Mouse (Mus musculus) kidney, embryonic 14.5 days (tissue): ENCODE measurements around the gene Map1s. TPM values are rescaled to one million over a fixed set of nuclear protein-coding genes. Genes with fewer than 3 reads are reported as not detected.

Source experiments
- ATAC-seq: fragments of 200-750 bp; cut with Nextera tagmentation; 2 replicates; pipeline ENCODE4 v1.8.0; 2017; ENCODE audit warnings: moderate number of reproducible peaks, mild to moderate bottlenecking, moderate TSS enrichment, moderate library complexity; ENCODE audit not compliant: low FRiP score, low TSS enrichment
- H3K27ac ChIP-seq: fragments of 300-500 bp; sonication (generic); 2 replicates; pipeline ENCODE4 v1.5.1; 2014; ENCODE audit warnings: low read depth, mild to moderate bottlenecking, low read length, moderate library complexity, mixed read lengths
- H3K27me3 ChIP-seq: fragments of 300-500 bp; sonication (generic); 2 replicates; pipeline ENCODE4 v1.6.1; 2014; ENCODE audit warnings: mild to moderate bottlenecking, low read length; ENCODE audit not compliant: control insufficient read depth, insufficient read depth
- H3K36me3 ChIP-seq: fragments of 300-500 bp; sonication (generic); 2 replicates; pipeline ENCODE4 v1.6.1; 2014; ENCODE audit warnings: low read length, mixed read lengths; ENCODE audit not compliant: control insufficient read depth, insufficient read depth
- H3K4me1 ChIP-seq: fragments of 300-500 bp; sonication (generic); 2 replicates; pipeline ENCODE4 v1.6.1; 2014; ENCODE audit warnings: low read length, mixed read lengths; ENCODE audit not compliant: control insufficient read depth, insufficient read depth
- H3K4me2 ChIP-seq: fragments of 300-500 bp; sonication (generic); replicated peaks from 2 replicates; pipeline ENCODE4 v1.6.1; 2014; ENCODE audit warnings: low read depth, mild to moderate bottlenecking, low read length
- H3K4me3 ChIP-seq: fragments of 300-500 bp; sonication (generic); 2 replicates; pipeline ENCODE4 v1.5.1; 2014; ENCODE audit warnings: mild to moderate bottlenecking, low read length
- H3K9ac ChIP-seq: fragments of 300-500 bp; sonication (generic); 2 replicates; pipeline ENCODE4 v1.6.1; 2014; ENCODE audit warnings: low read depth, mild to moderate bottlenecking, low read length, moderate library complexity
- H3K9me3 ChIP-seq: fragments of 300-500 bp; sonication (generic); 2 replicates; pipeline ENCODE4 v1.6.1; 2016; ENCODE audit warnings: low read length; ENCODE audit not compliant: control insufficient read depth
- WGBS: fragments of 180-500 bp; shearing (Covaris S2); extraction: QIAGEN DNeasy Blood & Tissue Kit; methylation state at CpG from one replicate; pipeline ENCODE4 v1.1.7; 2014; 5-methylcytosine and 5-hydroxymethylcytosine counted together
- polyA plus RNA-seq: library from polyadenylated mRNA; unstranded; fragments of >200 nt; fragmentation: Nextera tagmentation; extraction: Ambion mirVana; gene quantifications from 2 replicates; pipeline ENCODE4 v1.2.1, GENCODE M21; 2014

The Map1s gene
- polyA plus RNA-seq, 1 experiment from 2014 or later, result 43.4 TPM

GRCm38 (mm10) chr8:70913523-70913922, 7.8 kb downstream of the Map1s start:
- Histone ChIP-seq H3K9ac (no peak overlapping the region), H3K4me1 (no peaks in the 10 kb centered on the region), H3K4me2 (no peak overlapping the region), H3K27me3 (no peaks in the 10 kb centered on the region), H3K9me3 (no peaks in the 10 kb centered on the region), H3K27ac (no peak overlapping the region), H3K36me3 (peaks cover 79% of the 10 kb centered on the region), H3K4me3 (no peak overlapping the region)
- WGBS, result 96% methylated on average over 26 of the region's 26 CpGs
- no peak for ATAC-seq

GRCm38 (mm10) chr8:70914704-70915103, 9.0 kb downstream of the Map1s start:
- peaks cover 85% of the 10 kb centered on the region for H3K36me3 ChIP-seq
- H3K4me2 ChIP-seq, result no peak overlapping the region
- 90% methylated on average over 17 of the region's 17 CpGs for WGBS
- no peak for ATAC-seq
- H3K9ac ChIP-seq, result no peak overlapping the region
- H3K4me3 ChIP-seq, result no peak overlapping the region
- H3K4me1 ChIP-seq, result no peaks in the 10 kb centered on the region
- H3K27ac ChIP-seq, result no peak overlapping the region
- no peaks in the 10 kb centered on the region for H3K27me3 ChIP-seq
- no peaks in the 10 kb centered on the region for H3K9me3 ChIP-seq

- Histone ChIP-seq H3K9me3 (no peaks in the 10 kb centered on the region), H3K27me3 (no peaks in the 10 kb centered on the region), H3K4me3 (no peak overlapping the region), H3K9ac (no peak overlapping the region), H3K27ac (no peak overlapping the region), H3K4me1 (no peaks in the 10 kb centered on the region), H3K36me3 (peaks cover 44% of the 10 kb centered on the region), H3K4me2 (no peak overlapping the region)
- 85% methylated on average over 9 of the region's 9 CpGs for WGBS
- no peak for ATAC-seq
Observed at GRCm38 (mm10) chr8:70920049-70920922, 14.6 kb downstream of the Map1s start.

GRCm38 (mm10) chr8:70924151-70924550, 18.4 kb downstream of the Map1s start:
- WGBS, result 87% methylated on average over 4 of the region's 4 CpGs
- no peak overlapping the region for H3K9ac ChIP-seq
- no peak overlapping the region for H3K27ac ChIP-seq
- H3K36me3 ChIP-seq, result peaks cover 8% of the 10 kb centered on the region; the same call in 1 of the 2 replicates
- no peak for ATAC-seq
- H3K4me2 ChIP-seq, result no peak overlapping the region
- no peaks in the 10 kb centered on the region for H3K9me3 ChIP-seq
- H3K4me3 ChIP-seq, result no peak overlapping the region
- no peaks in the 10 kb centered on the region for H3K4me1 ChIP-seq
- no peaks in the 10 kb centered on the region for H3K27me3 ChIP-seq

- Histone ChIP-seq H3K9ac (no peak overlapping the region), H3K4me3 (no peak overlapping the region)
- 91% methylated on average over 4 of the region's 4 CpGs for WGBS
Observed at GRCm38 (mm10) chr8:70925754-70926153, 20.0 kb downstream of the Map1s start.

GRCm38 (mm10) chr8:70926396-70926795, 20.7 kb downstream of the Map1s start:
- Histone ChIP-seq H3K4me1 (no peaks in the 10 kb centered on the region), H3K9ac (no peak overlapping the region; the same call in 1 of the 2 replicates), H3K36me3 (peaks cover 1% of the 10 kb centered on the region; the same call in 1 of the 2 replicates), H3K27me3 (no peaks in the 10 kb centered on the region), H3K9me3 (no peaks in the 10 kb centered on the region), H3K4me2 (no peak overlapping the region), H3K27ac (no peak overlapping the region), H3K4me3 (no peak overlapping the region)
- no peak for ATAC-seq
- WGBS, result 91% methylated on average over 5 of the region's 5 CpGs

More at GRCm38 (mm10) chr8:70925754-70926153, 20.0 kb downstream of the Map1s start:
- ATAC-seq, result no peak
- Histone ChIP-seq H3K27ac (no peak overlapping the region), H3K36me3 (peaks cover 6% of the 10 kb centered on the region; the same call in 1 of the 2 replicates), H3K4me2 (no peak overlapping the region), H3K4me1 (no peaks in the 10 kb centered on the region), H3K9me3 (no peaks in the 10 kb centered on the region), H3K27me3 (no peaks in the 10 kb centered on the region)

GRCm38 (mm10) chr8:70928096-70928495, 22.4 kb downstream of the Map1s start:
- no peak overlapping the region for H3K4me2 ChIP-seq
- no peak overlapping the region for H3K27ac ChIP-seq
- no peaks in the 10 kb centered on the region for H3K9me3 ChIP-seq
- no peak overlapping the region for H3K4me3 ChIP-seq
- H3K4me1 ChIP-seq, result no peaks in the 10 kb centered on the region
- H3K27me3 ChIP-seq, result no peaks in the 10 kb centered on the region
- H3K9ac ChIP-seq, result no peak overlapping the region
- no peaks in the 10 kb centered on the region; the same call in 1 of the 2 replicates for H3K36me3 ChIP-seq
- WGBS, result 93% methylated on average over 3 of the region's 3 CpGs
- ATAC-seq, result no peak

- WGBS, result 87% methylated on average over 5 of the region's 5 CpGs
- ATAC-seq, result no peak
- Histone ChIP-seq H3K27me3 (no peaks in the 10 kb centered on the region), H3K4me1 (no peaks in the 10 kb centered on the region), H3K9me3 (no peaks in the 10 kb centered on the region), H3K4me3 (no peak overlapping the region), H3K27ac (no peak overlapping the region), H3K4me2 (no peak overlapping the region), H3K9ac (no peak overlapping the region), H3K36me3 (no peaks in the 10 kb centered on the region)
Observed at GRCm38 (mm10) chr8:70928778-70929322, 23.1 kb downstream of the Map1s start.

- H3K4me3 ChIP-seq, result no peak overlapping the region
- ATAC-seq, result no peak
- H3K9ac ChIP-seq, result no peak overlapping the region
- no peaks in the 10 kb centered on the region for H3K9me3 ChIP-seq
- no peak overlapping the region for H3K4me2 ChIP-seq
- no peak overlapping the region for H3K27ac ChIP-seq
- no peaks in the 10 kb centered on the region for H3K27me3 ChIP-seq
- no peaks in the 10 kb centered on the region for H3K36me3 ChIP-seq
- no peaks in the 10 kb centered on the region for H3K4me1 ChIP-seq
- 96% methylated on average over 11 of the region's 11 CpGs for WGBS
Observed at GRCm38 (mm10) chr8:70931731-70932130, 26.0 kb downstream of the Map1s start.
